Mouse (Mus musculus) embryonic fibroblast, embryonic 13.5 days (primary cell): ENCODE measurements around the gene Jhy. TPM values are rescaled to one million over a fixed set of nuclear protein-coding genes. Genes with fewer than 3 reads are reported as not detected.

Experiments used
- H3K27ac ChIP-seq: 2 replicates; pipeline ENCODE4 v1.5.1; 2012; ENCODE audit warnings: low read length, control low read depth, inconsistent platforms; ENCODE audit not compliant: insufficient read depth
- H3K4me1 ChIP-seq: 2 replicates; pipeline ENCODE4 v1.6.1; 2011; ENCODE audit warnings: low read length; ENCODE audit not compliant: control insufficient read depth, insufficient read depth
- H3K4me3 ChIP-seq: 2 replicates; pipeline ENCODE4 v1.5.1; 2011; ENCODE audit warnings: mild to moderate bottlenecking, control low read depth, low read length; ENCODE audit not compliant: insufficient read depth
- CTCF ChIP-seq: IDR thresholded peaks from 2 replicates; pipeline ENCODE4 v1.5.1; 2011; ENCODE audit warnings: mild to moderate bottlenecking, control low read depth, low read length, moderate library complexity, borderline replicate concordance; ENCODE audit not compliant: insufficient read depth
- POLR2A ChIP-seq: IDR thresholded peaks from 2 replicates; pipeline ENCODE4 v1.6.1; 2011; ENCODE audit warnings: low read depth, mild to moderate bottlenecking, control low read depth, low read length, moderate library complexity
- polyA plus RNA-seq: library from polyadenylated mRNA; stranded (reverse); fragments of >200 nt; gene quantifications from 2 replicates; pipeline ENCODE4 v1.2.4, GENCODE M21; 2011; ENCODE audit warnings: low read depth; ENCODE audit not compliant: missing spikeins, insufficient read length

Jhy gene
- polyA plus RNA-seq: not detected in 2 replicates

- Histone ChIP-seq H3K4me3 (peak within 1 kb of the TSS; percentile 24), H3K27ac (no peak within 1 kb of the TSS), H3K4me1 (0 out of 2 replicates have a peak, but pooled peaks cover 2% of the 10 kb centered on the region)
- TF ChIP-seq CTCF (no peak), POLR2A (no peak)
These were observed at the start of gene Jhy for GRCm38 (mm10) chr9:40963586-40964417. Jhy (minus strand) TSS chr9:40964118.

GRCm38 (mm10) chr9:41012456-41012855 is 48.5 kb upstream of the Jhy start:
- Histone ChIP-seq H3K4me3 (no peak overlapping the region), H3K4me1 (no peaks in the 10 kb centered on the region), H3K27ac (no peak overlapping the region)
- TF ChIP-seq CTCF: no peak
- TF ChIP-seq POLR2A: no peak

GRCm38 (mm10) chr9:41011512-41012436 is 47.9 kb upstream of the Jhy start:
- Histone ChIP-seq H3K27ac (no peak overlapping the region), H3K4me1 (no peaks in the 10 kb centered on the region), H3K4me3 (no peak overlapping the region)
- TF ChIP-seq POLR2A (no peak), CTCF (no peak)

GRCm38 (mm10) chr9:41007785-41008184 is 43.9 kb upstream of the Jhy start:
- Histone ChIP-seq H3K27ac (no peak overlapping the region), H3K4me1 (no peaks in the 10 kb centered on the region), H3K4me3 (no peak overlapping the region)
- no peak for TF ChIP-seq CTCF
- TF ChIP-seq POLR2A: no peak

- TF ChIP-seq CTCF (no peak), POLR2A (no peak)
- Histone ChIP-seq H3K4me3 (no peak within 1 kb of the TSS), H3K27ac (no peak within 1 kb of the TSS), H3K4me1 (no peaks in the 10 kb centered on the region)
These were observed 40.5 kb upstream of the Jhy start, which contains the start of gene Crtam for GRCm38 (mm10) chr9:41004415-41004814. Crtam (minus strand) TSS chr9:41004628.

- H3K4me3 ChIP-seq: no peak overlapping the region
- TF ChIP-seq POLR2A: no peak
- peaks cover 7% of the 10 kb centered on the region for H3K4me1 ChIP-seq
- no peak overlapping the region for H3K27ac ChIP-seq
These were observed 33.3 kb upstream of the Jhy start for GRCm38 (mm10) chr9:40997116-40997779.

- H3K27ac ChIP-seq: no peak overlapping the region
- no peak overlapping the region for H3K4me3 ChIP-seq
- H3K4me1 ChIP-seq: peaks cover 7% of the 10 kb centered on the region
- TF ChIP-seq POLR2A: no peak
- no peak for TF ChIP-seq CTCF
These were observed 30.2 kb upstream of the Jhy start for GRCm38 (mm10) chr9:40994075-40994474.

- Histone ChIP-seq H3K27ac (no peak overlapping the region), H3K4me3 (no peak overlapping the region), H3K4me1 (peaks cover 7% of the 10 kb centered on the region)
- TF ChIP-seq POLR2A (no peak), CTCF (no peak)
These were observed 27.6 kb upstream of the Jhy start for GRCm38 (mm10) chr9:40991511-40991910.

GRCm38 (mm10) chr9:40989940-40990588 is 26.1 kb upstream of the Jhy start:
- H3K4me3 ChIP-seq: no peak overlapping the region
- TF ChIP-seq POLR2A: no peak
- no peak for TF ChIP-seq CTCF
- H3K27ac ChIP-seq: no peak overlapping the region
- peaks cover 7% of the 10 kb centered on the region for H3K4me1 ChIP-seq
